Mouse (Mus musculus) kidney, adult 2 months (tissue): Measurements from ENCODE around the gene Prpf31.

Source experiments
- CTCF ChIP-seq: fragments of 200-500 bp; conservative IDR thresholded peaks from 2 replicates; pipeline ENCODE4 v1.5.1; 2011; ENCODE audit warnings: low read depth, mild to moderate bottlenecking, control low read depth, low read length, moderate library complexity, mixed read lengths; ENCODE audit not compliant: insufficient read depth, insufficient read length
- POLR2A ChIP-seq: fragments of 200-500 bp; IDR thresholded peaks from one replicate; pipeline ENCODE4 v1.6.1; 2011; ENCODE audit warnings: low read depth, low read length, control low read depth

DNA sequence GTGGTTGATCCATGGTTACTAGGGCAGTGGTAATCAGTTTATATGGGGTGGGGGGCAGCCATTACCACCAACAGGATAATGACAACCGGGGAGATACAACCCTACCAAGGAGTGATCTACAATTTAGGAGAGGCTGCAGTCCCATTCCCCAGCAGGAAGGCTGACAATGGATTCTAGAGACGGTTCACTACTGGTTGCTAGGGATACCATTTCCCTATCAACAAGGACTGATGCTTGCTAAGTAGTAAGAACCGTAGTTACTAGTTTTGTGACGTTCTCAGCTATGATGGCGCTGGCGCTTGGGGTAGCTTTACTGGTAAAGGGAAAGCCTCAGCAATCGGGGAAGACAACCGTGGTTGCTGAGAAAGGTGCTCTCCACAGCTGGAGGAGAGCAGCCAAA lies 54.9 kb downstream of the Prpf31 start:
- TF ChIP-seq CTCF (no peak), POLR2A (no peak)
